Mouse (Mus musculus) limb, embryonic 13.5 days (tissue): ENCODE measurements around the gene Mfsd2b. TPM values are rescaled to one million over a fixed set of nuclear protein-coding genes. Genes with fewer than 3 reads are reported as not detected.
"Not testable (repeated sequence)": the region's sequence is repeated elsewhere in the genome, so short reads cannot be mapped to it uniquely, and the experiment has no call there.

Experiments used
- ATAC-seq: fragments of 200-750 bp; cut with Nextera tagmentation; 2 replicates; pipeline ENCODE4 v1.8.0; 2017; ENCODE audit warnings: low read depth, moderate number of reproducible peaks, moderate TSS enrichment; ENCODE audit not compliant: low FRiP score
- H3K27ac ChIP-seq: fragments of 300-500 bp; sonication (generic); 2 replicates; pipeline ENCODE4 v1.5.1; 2015; ENCODE audit warnings: inconsistent platforms, mild to moderate bottlenecking, moderate library complexity
- H3K27me3 ChIP-seq: fragments of 300-500 bp; sonication (generic); 2 replicates; pipeline ENCODE4 v1.6.1; 2015; ENCODE audit warnings: mild to moderate bottlenecking, inconsistent platforms
- H3K36me3 ChIP-seq: fragments of 300-500 bp; sonication (generic); 2 replicates; pipeline ENCODE4 v1.6.1; 2015; ENCODE audit warnings: inconsistent platforms, mild to moderate bottlenecking, moderate library complexity
- H3K4me1 ChIP-seq: fragments of 300-500 bp; sonication (generic); 2 replicates; pipeline ENCODE4 v1.6.1; 2015; ENCODE audit warnings: inconsistent platforms
- H3K4me2 ChIP-seq: fragments of 300-500 bp; sonication (generic); replicated peaks from 2 replicates; pipeline ENCODE4 v1.6.1; 2015; ENCODE audit warnings: inconsistent platforms, mild to moderate bottlenecking, moderate library complexity
- H3K4me3 ChIP-seq: fragments of 300-500 bp; sonication (generic); 2 replicates; pipeline ENCODE4 v1.5.1; 2015; ENCODE audit warnings: moderate library complexity, mild to moderate bottlenecking, inconsistent platforms
- H3K9ac ChIP-seq: fragments of 300-500 bp; sonication (generic); 2 replicates; pipeline ENCODE4 v1.6.1; 2015; ENCODE audit warnings: mild to moderate bottlenecking, inconsistent platforms
- H3K9me3 ChIP-seq: fragments of 300-500 bp; sonication (generic); 2 replicates; pipeline ENCODE4 v1.6.1; 2016; ENCODE audit warnings: inconsistent platforms
- WGBS: fragments of 180-500 bp; shearing (Covaris S2); methylation state at CpG from one replicate; pipeline ENCODE4 v1.1.7; 2015; 5-methylcytosine and 5-hydroxymethylcytosine counted together
- polyA plus RNA-seq: library from polyadenylated mRNA; unstranded; fragments of >200 nt; fragmentation: Nextera tagmentation; extraction: Ambion mirVana; gene quantifications from 2 replicates; pipeline ENCODE4 v1.2.1, GENCODE M21; 2015

The Mfsd2b gene
- polyA plus RNA-seq = 1.6 and 2.3 TPM in 2 replicates

DNA sequence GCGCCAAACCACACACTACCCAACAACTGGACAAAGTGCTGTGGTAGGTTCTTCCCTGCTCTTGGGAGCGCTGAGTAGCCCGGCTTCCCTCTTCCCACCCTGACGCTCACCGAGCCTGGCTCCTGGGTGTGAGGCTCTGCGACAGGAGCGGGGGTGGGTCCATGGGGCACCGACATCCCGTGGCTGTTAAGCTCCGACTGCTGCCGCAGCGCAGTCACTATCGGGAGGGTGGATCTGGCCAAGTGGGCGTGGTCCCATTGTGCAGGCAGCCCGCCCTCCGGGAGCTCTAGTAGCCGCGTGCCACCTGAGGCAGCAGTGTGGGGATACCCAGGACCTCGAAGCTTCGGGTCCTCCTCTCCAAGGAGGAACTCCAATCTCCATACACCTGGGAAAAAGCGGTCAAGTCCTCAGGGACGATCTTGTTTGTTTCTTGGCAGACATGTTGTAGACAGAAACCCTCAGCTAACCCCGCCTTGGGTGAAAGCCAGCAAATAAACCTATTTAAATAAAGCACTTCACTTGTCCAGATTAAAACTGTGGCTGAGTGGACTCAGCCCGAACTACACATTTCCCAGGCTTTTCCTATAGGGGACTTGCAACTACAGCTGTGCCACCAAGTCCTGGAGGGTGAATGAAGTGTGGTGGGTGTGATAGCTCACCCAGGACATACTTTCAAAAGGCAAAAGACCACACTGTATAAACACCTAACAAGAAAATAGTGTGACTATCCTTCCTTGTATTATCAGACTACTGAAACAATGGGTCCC lies at the start of gene Mfsd2b:
Mfsd2b (minus strand) TSS at position 199 of the 767 bp plus-strand sequence.
- peak within 1 kb of the TSS; percentile 88 for H3K4me2 ChIP-seq
- no peak within 1 kb of the TSS for H3K27ac ChIP-seq
- H3K27me3 ChIP-seq = 0 out of 2 replicates have a peak, but pooled peaks cover 8% of the 10 kb centered on the region
- ATAC-seq = peak; percentile 83
- peaks cover 10% of the 10 kb centered on the region for H3K4me1 ChIP-seq
- H3K9ac ChIP-seq = peak within 1 kb of the TSS; percentile 66
- peaks cover 12% of the 10 kb centered on the region for H3K36me3 ChIP-seq
- H3K9me3 ChIP-seq = no peaks in the 10 kb centered on the region
- H3K4me3 ChIP-seq = peak within 1 kb of the TSS; percentile 42
- WGBS = 6% methylated on average over 24 of the region's 24 CpGs

DNA sequence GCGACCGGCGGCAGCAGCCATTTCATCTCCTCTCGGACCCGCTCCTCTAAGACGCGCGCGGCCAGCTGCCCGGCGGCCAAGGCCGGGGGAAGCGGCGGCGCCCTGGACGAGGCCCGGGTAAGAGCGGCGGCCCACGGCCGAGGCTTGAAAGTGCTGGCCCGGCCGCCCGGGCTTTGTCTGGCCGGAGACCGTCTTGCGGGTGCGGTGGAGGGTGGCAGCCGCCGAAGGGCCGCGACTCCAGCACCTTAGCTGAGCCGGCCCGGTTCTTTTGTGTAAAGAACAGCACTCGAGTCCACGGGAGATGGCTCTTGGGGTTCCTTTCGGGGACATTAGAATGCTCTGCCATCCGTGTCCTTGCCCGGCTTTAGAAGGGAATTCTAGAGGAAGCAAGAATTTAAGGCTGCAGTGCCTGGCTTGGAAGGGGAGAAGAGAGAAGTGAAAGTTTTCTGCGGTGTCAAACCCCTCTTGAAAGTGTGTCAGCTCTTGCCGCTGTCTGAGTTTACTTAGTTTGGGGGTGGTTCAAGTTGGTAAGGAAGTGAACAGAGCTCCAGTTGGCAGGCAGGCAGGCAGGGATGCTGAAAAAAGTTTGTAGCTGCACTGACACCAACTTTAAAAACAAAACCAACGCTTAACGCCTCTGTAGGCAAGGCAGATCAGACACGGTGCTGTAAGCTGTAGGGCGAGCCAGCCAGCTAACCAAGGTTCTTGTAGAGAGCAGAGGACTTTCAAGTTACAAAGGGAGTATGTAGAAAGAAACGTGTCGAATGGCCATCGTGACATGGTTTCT lies 43.8 kb upstream of the Mfsd2b start:
- Histone ChIP-seq H3K9me3 (no peaks in the 10 kb centered on the region), H3K4me2 (peak overlapping the region; percentile 71), H3K4me1 (peaks cover 11% of the 10 kb centered on the region), H3K27me3 (no peaks in the 10 kb centered on the region), H3K4me3 (peak overlapping the region; percentile 84), H3K27ac (peak overlapping the region; percentile 97), H3K9ac (peak overlapping the region; percentile 99), H3K36me3 (no peaks in the 10 kb centered on the region)
- peak; percentile 37 for ATAC-seq
- under 1% methylated on average over 43 of the region's 48 CpGs for WGBS

DNA sequence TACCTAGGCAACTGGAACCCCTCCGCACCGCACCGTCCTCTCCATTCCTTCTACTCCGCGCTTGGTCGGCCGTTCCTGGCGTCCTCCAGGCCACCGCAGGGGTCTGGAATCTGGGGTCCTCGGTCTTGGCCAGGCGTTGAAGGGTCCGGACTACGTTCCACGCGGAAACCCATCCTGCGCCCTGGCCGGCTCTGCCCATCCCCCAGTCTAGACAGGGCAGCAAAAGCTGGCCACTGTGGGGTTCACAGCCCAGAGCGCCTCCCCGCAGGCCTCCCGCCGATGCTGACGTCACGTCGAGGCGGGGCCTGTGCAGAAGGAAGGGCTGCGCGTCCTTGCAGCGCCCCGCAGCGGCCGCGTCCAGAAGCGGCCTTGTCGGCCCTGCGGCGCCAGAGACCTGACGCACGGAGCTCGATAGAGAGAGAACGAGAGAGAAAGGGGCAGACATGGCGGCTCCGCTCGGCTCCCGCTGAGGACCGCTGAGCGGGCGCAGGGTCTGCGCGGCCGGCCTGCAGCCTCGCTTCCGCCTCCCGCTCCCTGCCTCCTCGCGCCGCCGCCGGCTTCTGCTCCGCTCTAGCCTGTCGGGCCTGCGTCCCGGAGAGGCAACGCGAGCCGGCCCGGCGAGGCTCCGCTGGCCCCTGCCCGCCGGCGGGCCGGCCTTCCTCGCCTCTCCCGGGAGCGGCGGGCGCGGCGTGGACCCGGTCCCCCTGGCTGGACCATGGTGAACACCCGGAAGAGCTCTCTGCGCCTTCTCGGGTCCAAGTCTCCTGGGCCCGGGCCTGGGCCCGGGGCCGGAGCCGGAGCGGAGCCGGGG lies 43.0 kb upstream of the Mfsd2b start, which contains the start of gene Atad2b:
Atad2b (plus strand) TSS at position 360 of the 811 bp plus-strand sequence.
- H3K4me3 ChIP-seq = peak within 1 kb of the TSS; percentile 84
- under 1% methylated on average over 83 of the region's 89 CpGs for WGBS

DNA sequence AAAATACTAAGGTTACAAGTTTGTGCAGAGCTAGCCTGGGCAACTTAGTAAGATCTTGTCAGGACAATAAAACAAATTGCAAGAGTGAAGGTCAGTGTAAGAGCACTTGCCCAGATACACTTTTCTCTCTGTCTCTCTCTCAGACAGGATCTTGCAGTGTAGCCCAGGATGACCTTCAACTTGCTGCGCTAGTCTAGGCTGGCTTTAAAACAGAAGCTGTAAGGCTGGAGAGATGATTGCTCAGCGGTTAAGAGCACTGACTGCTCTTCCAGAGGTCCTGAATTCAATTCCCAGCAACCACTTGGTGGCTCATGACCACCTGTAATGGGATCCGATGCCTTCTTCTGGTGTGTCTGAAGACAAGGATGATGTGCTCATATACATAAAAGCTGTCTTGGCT lies 40.8 kb upstream of the Mfsd2b start:
- Histone ChIP-seq H3K27ac (no peak overlapping the region), H3K9ac (no peak overlapping the region)
- 81% methylated on average over 3 of the region's 3 CpGs for WGBS

More for the DNA sequence above, 43.0 kb upstream of the Mfsd2b start, which contains the start of gene Atad2b:
- peak; percentile 96 for ATAC-seq
- peaks cover 11% of the 10 kb centered on the region for H3K4me1 ChIP-seq
- H3K36me3 ChIP-seq = no peaks in the 10 kb centered on the region
- H3K27ac ChIP-seq = peak within 1 kb of the TSS; percentile 97
- peak within 1 kb of the TSS; percentile 71 for H3K4me2 ChIP-seq
- H3K27me3 ChIP-seq = no peaks in the 10 kb centered on the region
- H3K9me3 ChIP-seq = no peaks in the 10 kb centered on the region
- peak within 1 kb of the TSS; percentile 99 for H3K9ac ChIP-seq

DNA sequence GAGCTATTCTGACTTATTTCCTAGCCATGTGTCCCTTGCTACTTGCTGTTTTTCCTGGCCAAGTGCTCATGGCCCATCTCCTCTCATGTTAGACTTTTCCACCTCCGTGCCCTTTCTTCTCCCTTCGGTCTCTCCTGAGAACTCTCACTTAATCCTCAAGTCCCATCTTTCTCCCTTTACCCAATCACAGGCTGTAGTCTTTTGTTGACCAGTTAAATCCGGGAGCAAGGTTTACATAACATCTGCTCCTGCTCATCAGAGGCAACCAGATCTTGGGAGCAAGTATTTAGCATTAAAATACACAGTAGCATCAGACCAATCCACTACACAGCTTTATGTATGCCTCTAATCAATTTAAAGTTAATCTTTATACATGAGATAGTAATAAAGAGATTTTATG lies 40.3 kb upstream of the Mfsd2b start:
- Histone ChIP-seq H3K36me3 (no peaks in the 10 kb centered on the region), H3K4me1 (peaks cover 5% of the 10 kb centered on the region), H3K4me2 (no peak overlapping the region), H3K27me3 (no peaks in the 10 kb centered on the region), H3K9ac (no peak overlapping the region), H3K9me3 (no peaks in the 10 kb centered on the region), H3K4me3 (no peak overlapping the region), H3K27ac (no peak overlapping the region)
- ATAC-seq = no peak
- WGBS = 54% methylated on average over 3 of the region's 3 CpGs

More for the DNA sequence above, 40.8 kb upstream of the Mfsd2b start:
- H3K36me3 ChIP-seq = no peaks in the 10 kb centered on the region
- no peaks in the 10 kb centered on the region for H3K9me3 ChIP-seq
- ATAC-seq = no peak
- H3K4me1 ChIP-seq = peaks cover 10% of the 10 kb centered on the region
- no peaks in the 10 kb centered on the region for H3K27me3 ChIP-seq
- H3K4me3 ChIP-seq = no peak overlapping the region
- no peak overlapping the region for H3K4me2 ChIP-seq

DNA sequence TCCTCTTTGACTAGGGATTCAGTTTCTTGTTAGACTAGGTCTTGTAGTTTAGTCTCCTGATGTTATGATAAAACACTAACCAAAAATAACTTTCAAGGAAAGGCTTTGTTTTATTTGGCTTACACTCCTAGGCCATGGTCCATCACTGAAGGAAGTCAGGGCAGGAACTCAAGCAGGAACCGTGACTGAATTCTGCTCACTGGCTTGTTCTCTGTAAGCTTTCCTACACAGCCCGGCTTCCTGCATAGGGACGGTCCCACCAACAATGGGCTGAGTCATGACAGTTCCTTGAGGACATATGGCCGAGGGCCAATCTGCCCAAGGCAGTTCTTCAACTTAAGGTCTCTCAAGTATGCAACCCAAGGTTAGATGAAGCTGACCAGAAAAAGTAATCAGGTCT lies 37.6 kb upstream of the Mfsd2b start:
- H3K27ac ChIP-seq = no peak overlapping the region
- H3K36me3 ChIP-seq = no peaks in the 10 kb centered on the region
- H3K4me2 ChIP-seq = no peak overlapping the region
- H3K4me3 ChIP-seq = no peak overlapping the region
- H3K9ac ChIP-seq = no peak overlapping the region
- 90% methylated on average over 4 of the region's 4 CpGs for WGBS
- ATAC-seq = no peak
- no peaks in the 10 kb centered on the region for H3K4me1 ChIP-seq
- H3K9me3 ChIP-seq = no peaks in the 10 kb centered on the region
- H3K27me3 ChIP-seq = no peaks in the 10 kb centered on the region

DNA sequence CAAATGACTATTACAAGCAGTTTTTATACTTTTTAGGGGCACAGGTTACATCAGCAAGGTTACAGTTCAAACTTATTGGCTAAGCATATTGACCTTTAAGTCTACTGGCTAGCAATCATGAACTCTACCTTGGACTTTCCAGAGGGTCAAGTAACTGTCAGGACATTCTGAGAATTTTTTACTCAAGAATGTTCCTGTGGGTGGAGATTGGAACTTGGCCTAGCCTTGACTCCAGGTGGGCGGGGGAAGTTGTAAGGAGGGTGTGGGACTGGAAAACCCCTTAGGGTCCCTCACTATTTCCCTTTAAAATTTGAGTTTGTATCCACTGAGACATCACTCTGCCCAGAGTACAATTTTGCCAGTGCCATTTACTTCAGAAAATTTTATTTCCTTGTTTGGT lies 36.3 kb upstream of the Mfsd2b start:
- not testable (repeated sequence) for H3K4me2 ChIP-seq, H3K9ac ChIP-seq, H3K36me3 ChIP-seq, ATAC-seq, H3K4me1 ChIP-seq, H3K27ac ChIP-seq, H3K4me3 ChIP-seq, H3K9me3 ChIP-seq, H3K27me3 ChIP-seq
- 91% methylated on average over 1 of the region's 1 CpGs for WGBS

DNA sequence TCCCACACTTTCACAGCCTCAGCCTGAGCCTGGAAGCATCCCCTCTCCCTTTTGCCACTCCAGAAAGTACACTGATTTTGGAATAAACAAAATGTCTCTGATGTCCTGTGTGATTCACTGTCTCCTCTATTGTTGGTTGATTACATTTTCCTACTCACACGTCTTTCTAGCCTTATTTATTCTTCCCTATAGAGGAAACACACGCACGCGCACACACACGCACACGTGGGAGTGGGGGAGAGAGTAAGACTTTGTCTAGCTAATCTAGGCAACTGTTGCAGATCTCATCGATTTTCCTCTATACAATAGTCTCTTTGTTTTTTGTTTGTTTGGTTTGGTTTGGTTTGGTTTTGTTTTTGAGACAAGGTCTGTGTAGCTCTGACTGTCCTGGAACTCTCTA lies 34.2 kb upstream of the Mfsd2b start:
- Histone ChIP-seq H3K27ac (no peak overlapping the region), H3K4me1 (0 out of 2 replicates have a peak, but pooled peaks cover 3% of the 10 kb centered on the region), H3K4me2 (no peak overlapping the region), H3K36me3 (0 out of 2 replicates have a peak, but pooled peaks cover 4% of the 10 kb centered on the region), H3K4me3 (peak overlapping the region; percentile 84; the same call in 1 of the 2 replicates), H3K27me3 (no peaks in the 10 kb centered on the region), H3K9me3 (no peaks in the 10 kb centered on the region), H3K9ac (no peak overlapping the region)
- no peak for ATAC-seq
- WGBS = 93% methylated on average over 7 of the region's 7 CpGs

DNA sequence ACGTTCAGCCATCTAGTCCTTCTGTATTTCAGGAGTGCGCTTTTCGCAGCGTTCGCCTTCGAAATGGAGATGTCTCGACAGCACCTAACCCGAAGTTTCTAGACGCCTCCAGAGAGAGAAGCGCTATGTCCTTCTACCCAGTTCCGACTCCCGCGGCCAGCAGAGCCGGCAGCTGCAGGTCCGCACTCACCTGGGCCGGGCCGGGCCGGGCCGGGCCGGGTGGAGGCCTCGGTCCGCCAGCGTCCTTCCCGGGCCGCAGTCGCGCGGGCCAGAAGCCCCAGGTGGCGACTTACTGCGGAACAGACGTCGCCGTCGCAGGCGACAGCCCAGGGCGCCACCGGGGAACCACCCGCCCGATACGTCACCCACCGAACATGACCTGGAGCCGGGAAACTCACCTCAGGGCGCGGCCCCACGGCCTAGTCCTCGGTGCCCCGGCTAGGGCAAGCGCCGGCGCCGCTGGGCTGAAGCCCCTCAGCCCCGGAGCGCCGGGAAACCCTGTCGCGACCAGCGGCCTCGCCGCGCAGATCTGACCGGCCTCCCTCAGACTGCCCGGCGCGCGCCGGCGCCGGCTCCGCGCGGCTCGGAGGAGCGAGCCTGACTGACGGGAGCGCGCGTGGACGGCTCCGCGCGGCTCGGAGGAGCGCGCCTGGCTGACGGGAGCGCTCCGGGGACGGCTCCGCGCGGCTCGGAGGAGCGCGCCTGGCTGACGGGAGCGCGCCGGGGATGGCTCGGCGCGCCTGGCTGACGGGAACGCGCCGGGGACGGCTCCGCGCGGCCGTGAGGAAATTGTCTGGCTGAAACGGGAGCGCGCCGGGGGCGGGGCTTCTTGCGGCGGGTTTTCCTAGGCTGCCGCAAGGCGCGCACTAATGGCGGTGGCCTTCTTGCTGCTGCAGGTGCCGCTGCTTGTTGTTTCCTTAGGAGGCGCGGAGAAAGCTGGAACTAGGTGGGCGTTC lies 33.1 kb upstream of the Mfsd2b start, which contains the start of gene Ubxn2a:
Ubxn2a (minus strand) TSS at position 755 of the 956 bp plus-strand sequence.
- ATAC-seq = peak; percentile 92
- no peaks in the 10 kb centered on the region for H3K27me3 ChIP-seq
- peak within 1 kb of the TSS; percentile 84 for H3K4me3 ChIP-seq
- H3K27ac ChIP-seq = peak within 1 kb of the TSS; percentile 75; the same call in 1 of the 2 replicates
- WGBS = under 1% methylated on average over 124 of the region's 125 CpGs
- H3K4me1 ChIP-seq = 0 out of 2 replicates have a peak, but pooled peaks cover 3% of the 10 kb centered on the region
- H3K9ac ChIP-seq = peak within 1 kb of the TSS; percentile 90
- H3K36me3 ChIP-seq = 0 out of 2 replicates have a peak, but pooled peaks cover 4% of the 10 kb centered on the region
- no peaks in the 10 kb centered on the region for H3K9me3 ChIP-seq
- peak within 1 kb of the TSS; percentile 73 for H3K4me2 ChIP-seq

DNA sequence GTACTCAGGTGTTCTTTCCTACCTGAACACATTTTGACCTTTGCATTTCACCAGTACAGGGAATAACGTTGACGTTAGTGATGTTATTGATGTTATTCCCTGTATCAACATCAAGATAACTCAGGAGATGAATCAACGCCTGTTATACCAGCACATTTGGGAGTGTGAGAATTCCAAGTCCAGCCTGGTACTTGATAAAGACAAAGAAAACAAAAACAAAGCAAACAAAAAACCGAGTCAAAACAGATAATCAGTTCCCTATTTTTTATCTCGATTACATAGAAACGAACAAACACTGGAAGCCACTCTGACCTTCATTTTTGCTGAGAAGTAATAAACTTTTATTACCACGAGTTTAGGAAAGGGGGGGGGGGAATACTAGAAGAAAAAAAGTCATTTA lies 32.3 kb upstream of the Mfsd2b start:
- Histone ChIP-seq H3K4me3 (peak overlapping the region; percentile 84), H3K27me3 (no peaks in the 10 kb centered on the region), H3K36me3 (peaks cover 7% of the 10 kb centered on the region; the same call in 1 of the 2 replicates), H3K9me3 (no peaks in the 10 kb centered on the region), H3K4me1 (0 out of 2 replicates have a peak, but pooled peaks cover 3% of the 10 kb centered on the region), H3K4me2 (peak overlapping the region; percentile 73), H3K27ac (no peak overlapping the region), H3K9ac (peak overlapping the region; percentile 90)
- 50% methylated on average over 7 of the region's 7 CpGs for WGBS
- no peak for ATAC-seq
